20 mouse cellular contexts compared by ENCODE assay signal in genomic region chr13:118721668-118722067, GRCm38 (mm10). TPM values are rescaled to one million over a fixed set of nuclear protein-coding genes. Genes with fewer than 3 reads are reported as not detected.
"Had no signal": no experiment of that assay in that cellular context is flagged by ENCODE, and none has a peak within 500 bp of the region (broad histone marks: within the 10 kb centered on the region; RNA-seq: fewer than 3 reads in every experiment).

No protein-coding gene starts in this region.

- ATAC-seq: intestine, postnatal 0 days; liver, postnatal 0 days; lung, postnatal 0 days; midbrain, embryonic 13.5 days; midbrain, embryonic 16.5 days had no signal

- H3K27ac ChIP-seq: limb, embryonic 12.5 days; limb, embryonic 15.5 days; liver, embryonic 14.5 days; macrophage; midbrain, embryonic 10.5 days; midbrain, embryonic 13.5 days had no signal

- H3K4me1 ChIP-seq: limb, embryonic 15.5 days; midbrain, embryonic 13.5 days had no signal

- H3K4me3 ChIP-seq: limb, embryonic 12.5 days; limb, embryonic 15.5 days; midbrain, embryonic 10.5 days; midbrain, embryonic 13.5 days; myocyte had no signal

- DNase-seq: kidney, adult 8-10 months; kidney, postnatal 4 days; liver, postnatal 0 days; lung, embryonic 14.5 days; thymus, adult 18-20 months; thymus, postnatal 36 days had no signal

- H3K4me2 ChIP-seq: limb, embryonic 12.5 days; limb, embryonic 15.5 days; liver, embryonic 11.5 days; lung, embryonic 14.5 days; midbrain, embryonic 13.5 days had no signal

- H3K27me3 ChIP-seq: limb, embryonic 12.5 days; limb, embryonic 15.5 days had no signal

- H3K9ac ChIP-seq: limb, embryonic 12.5 days; limb, embryonic 15.5 days; liver, embryonic 14.5 days; liver, postnatal 0 days; lung, embryonic 14.5 days; midbrain, embryonic 13.5 days had no signal

- H3K36me3 ChIP-seq: limb, embryonic 12.5 days; limb, embryonic 15.5 days; midbrain, embryonic 10.5 days; midbrain, embryonic 13.5 days had no signal

- H3K9me3 ChIP-seq: limb, embryonic 12.5 days; limb, embryonic 15.5 days; midbrain, embryonic 10.5 days; midbrain, embryonic 13.5 days had no signal

RNA-seq across cellular contexts. Expression of gene Fgf10, which starts 52.1 kb away (rescaled TPM):
- total RNA-seq: megakaryocyte, adult 5-6 weeks; monocyte, adult 5-6 weeks had no signal
- polyA plus RNA-seq: macrophage; spleen, adult 2 months had no signal
